Mouse (Mus musculus) layer of hippocampus, postnatal 36 days (tissue): ENCODE data around the gene Ttll5. TPM values are rescaled to one million over a fixed set of nuclear protein-coding genes. Genes with fewer than 3 reads are reported as not detected.

Experiments
- DNase-seq, 2 experiments: peaks; one replicate each; pipeline ENCODE4 v3.0.0; 2022
- total RNA-seq, 2 experiments: library from RNA; stranded (reverse); gene quantifications; 2 replicates each; pipeline ENCODE4 v1.2.3; 2021

Gene Ttll5
- total RNA-seq, 2 experiments from 2014 or later: 48.0 to 58.4 TPM

DNA sequence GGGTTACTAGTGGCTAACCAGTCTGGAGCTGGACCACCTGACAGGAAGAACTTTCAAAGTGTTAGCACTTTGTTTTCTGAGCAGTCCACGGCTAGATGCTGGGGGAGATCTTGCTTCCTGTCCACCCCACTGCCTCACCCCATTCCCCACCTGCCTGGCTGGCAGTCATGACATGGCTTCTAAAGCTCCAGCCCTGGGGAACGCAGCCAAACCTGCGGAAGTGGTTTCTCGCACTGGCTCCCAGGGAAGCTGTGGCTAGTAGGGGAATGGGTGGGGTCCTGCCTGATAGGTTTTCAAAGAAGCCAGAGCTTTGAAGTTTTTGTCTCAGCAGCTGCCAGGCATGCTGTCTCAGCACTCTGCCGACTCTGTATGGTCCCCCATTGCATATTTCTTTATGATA lies 145.1 kb downstream of the Ttll5 start:
- DNase-seq: no peak

DNA sequence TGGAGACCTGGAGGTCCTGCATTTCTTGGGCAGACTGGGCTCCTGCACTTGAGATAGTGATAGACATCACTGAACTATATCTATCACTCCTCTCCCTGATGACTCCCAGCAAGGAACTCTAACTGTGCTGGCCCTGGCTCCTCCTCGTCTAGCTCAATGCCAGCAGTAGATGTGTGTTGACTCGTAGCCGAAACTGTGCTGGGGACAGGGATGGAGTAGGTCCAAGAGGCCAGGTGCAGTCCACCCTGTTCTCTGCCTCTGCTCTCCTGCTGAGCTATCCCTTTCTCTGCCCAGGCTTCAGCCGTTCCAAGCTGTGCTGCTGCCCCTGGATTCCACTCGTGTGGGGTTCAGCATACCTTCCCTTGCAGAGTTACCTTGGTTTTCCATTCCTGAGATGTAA lies 145.7 kb downstream of the Ttll5 start:
- no peak for DNase-seq

DNA sequence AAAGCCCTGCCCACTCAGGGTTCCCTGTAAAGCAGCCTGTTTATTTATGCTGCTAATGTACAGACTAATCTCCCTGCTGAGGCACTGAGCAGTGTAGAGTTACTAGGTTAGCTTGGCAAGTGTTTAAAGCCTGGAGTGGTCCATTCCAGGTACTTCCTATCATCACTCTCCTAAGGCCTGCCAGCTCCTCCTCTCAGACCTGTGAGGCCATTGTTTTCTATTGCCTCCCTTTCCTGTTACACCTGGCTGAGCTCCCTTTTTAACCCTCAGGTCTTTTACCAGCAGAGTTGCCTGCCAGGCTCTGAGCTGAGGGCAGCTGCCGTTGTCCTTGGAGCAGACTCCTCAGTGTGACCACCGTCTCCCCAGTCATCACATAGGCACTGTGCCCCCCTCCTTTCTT lies 146.3 kb downstream of the Ttll5 start:
- no peak for DNase-seq

DNA sequence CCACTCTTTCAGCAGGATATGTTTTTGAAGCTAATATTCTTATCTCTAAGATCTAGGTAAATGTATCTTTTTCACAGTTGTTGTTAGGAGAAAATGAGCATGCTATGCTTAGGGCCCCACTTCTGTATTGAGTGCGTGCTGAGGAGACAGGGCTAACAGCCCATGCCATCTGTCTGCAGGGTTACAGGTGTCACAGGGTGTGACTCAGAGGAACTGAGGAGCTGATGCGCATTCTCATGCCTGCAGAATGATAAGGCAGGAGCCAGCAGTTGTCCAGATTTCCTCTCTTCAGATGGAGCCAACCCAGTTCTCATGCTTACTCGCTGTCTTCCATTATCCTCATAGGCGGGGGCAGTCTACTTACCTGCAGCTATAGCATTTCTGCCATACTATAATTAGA lies 147.2 kb downstream of the Ttll5 start:
- DNase-seq: no peak

DNA sequence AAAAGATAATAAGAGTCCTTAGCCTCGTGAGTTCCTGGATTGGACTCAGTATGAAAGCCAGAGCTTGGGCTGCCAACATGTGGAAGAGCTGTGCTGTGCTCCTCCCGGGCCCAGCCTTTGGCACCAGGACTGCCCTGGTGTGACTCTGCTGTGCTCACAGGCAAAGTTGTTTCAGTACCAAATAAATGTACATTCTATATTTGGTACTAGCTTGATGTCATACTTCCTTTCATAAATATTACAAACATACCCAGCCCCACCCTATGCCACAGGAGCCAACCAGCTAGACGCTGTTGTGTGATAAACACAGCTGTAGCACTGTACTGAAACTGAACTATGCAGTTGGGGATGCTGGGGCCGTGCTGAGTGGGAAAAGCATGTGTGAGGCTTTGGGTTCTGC lies 149.1 kb downstream of the Ttll5 start:
- no peak for DNase-seq

DNA sequence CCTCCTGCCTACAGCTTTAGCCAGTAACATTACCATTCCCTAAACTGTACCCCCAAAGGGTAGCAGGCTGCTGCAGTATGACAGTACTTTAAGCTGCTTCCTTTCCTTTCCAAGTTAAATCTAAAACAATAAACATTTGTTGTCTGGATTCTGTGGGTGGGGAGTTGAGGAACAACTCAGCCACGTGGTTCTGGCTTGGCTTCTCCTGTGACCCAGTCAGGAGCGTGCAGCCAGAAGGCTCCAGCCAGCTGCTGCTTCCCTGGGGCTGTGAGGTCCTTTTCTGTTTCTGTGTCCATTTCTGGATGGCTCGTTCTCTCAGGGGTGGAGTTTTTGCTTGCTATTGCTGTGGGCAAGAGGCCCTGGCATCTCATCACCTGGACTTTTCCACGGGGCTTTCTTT lies 149.6 kb downstream of the Ttll5 start:
- peak in 1 of 2 experiments; percentile 32 for DNase-seq

DNA sequence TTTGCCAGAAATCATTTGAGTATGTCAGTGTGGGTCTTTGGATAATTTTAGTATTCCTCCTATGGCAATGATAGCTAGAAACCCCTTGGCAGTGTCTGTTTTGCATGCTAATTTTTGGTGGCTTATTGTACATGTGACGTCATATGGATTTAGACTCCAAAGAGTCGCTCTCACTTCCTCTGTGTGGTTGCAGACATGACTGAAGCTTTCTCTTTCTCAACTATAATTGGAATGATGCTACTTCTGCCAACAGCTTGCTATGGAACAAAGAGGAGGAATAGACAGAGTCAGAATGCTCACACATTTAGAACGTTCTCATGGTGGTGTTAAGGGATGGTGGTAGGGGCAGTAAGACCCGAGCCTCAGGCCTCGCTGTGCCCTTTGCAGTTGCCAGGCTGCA lies 155.5 kb downstream of the Ttll5 start:
- DNase-seq: no peak

DNA sequence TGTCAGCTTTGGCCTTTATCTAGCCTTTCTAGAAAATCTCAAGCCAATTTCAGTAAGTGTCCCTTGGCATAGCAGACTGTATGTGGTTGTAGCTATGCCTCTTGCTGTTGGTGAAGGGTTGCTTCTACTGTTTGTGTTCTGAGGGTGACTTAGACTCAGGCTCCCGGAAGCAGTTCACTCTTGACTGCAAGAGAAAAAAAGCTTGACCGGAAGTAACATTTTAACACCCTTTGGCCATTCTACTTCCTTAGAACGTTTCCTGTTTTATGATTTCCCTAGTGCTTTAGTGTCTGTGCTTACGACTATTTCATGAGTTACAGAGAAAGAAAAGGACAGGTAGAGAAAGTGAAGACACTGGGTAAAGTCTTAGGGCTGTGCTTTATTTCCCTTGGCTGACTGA lies 161.1 kb downstream of the Ttll5 start:
- DNase-seq: no peak

DNA sequence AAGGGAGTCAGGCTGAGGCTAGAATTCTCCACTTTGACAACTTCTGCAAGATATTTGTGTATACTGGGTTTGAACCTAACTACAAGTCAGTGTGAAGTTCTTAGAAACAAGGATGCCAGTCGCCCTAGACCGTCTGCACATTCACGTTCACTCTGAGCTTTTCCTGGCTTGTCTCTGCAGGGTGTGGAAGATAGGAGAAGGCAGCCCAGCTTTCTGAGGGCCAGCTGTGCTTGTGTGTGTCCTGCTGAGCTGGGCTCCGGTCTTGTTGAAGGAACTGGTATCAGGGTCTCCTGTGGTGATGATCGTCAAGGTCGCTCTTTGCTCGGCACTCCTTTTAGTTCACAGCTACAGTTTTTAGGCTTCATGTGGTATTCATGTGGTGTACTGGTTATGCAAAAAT lies 161.6 kb downstream of the Ttll5 start:
- DNase-seq: no peak

DNA sequence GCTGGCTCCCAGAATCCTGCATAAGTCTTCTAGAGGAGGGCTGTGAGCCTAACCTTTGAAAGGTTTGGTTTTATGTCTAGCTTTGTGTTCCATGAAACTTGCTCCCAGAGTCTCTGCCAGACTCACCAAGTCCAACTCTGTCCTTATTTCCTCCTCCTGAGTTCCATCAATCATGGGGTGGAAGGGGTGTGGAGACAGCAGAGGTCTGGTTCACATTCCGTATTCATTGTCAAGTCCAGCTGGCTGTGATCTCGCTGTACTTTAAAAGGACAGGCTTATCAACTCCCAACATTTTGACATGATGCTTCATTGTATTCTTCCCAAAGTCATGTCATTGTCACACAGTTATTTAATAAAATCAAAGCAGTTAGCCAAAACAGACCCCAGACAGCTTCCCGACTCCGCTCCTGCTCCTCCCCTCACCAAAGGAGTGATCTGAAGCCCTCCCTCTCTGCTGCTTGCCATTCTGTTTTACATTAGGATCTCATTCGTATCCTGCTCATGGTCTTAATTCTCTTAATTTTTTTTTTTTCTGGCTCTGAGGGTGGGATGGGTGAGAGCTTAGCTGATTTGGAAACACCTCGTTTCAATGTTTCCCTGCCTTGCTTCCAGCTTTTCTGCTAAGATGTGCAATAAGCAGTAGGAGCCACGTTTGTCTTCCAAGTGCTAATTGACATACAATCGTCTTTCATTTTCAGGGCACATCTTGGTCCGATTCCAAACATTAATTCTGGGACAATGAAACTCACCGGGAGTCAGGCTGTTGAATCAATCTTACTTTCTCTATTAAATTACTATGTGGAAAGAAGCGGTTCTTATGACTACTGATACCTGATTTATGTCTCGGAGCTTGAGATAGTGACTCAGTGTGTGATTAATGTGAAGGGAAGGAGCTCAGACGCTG lies 162.3 kb downstream of the Ttll5 start:
- DNase-seq: no peak

DNA sequence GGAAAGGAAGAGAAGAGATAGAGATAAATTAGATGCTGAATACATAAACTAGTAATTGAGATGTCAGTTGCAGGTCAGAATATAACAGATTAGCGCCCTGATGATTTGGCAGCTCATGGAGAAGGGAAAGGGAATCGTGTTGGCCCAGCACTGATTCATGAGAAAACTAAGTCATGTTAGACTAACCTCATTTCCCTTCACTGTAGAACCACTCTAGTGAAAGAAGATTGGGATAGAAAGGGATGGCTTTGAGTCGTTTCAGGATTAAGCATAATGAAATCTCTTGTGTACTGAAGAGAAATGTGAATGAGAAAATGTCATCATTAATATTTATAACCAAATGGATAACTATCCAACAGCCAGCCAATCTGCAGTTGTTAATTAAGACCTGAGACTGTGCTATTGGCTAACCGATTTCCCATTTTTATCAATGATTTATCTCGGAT lies 163.0 kb downstream of the Ttll5 start:
- DNase-seq: no peak

DNA sequence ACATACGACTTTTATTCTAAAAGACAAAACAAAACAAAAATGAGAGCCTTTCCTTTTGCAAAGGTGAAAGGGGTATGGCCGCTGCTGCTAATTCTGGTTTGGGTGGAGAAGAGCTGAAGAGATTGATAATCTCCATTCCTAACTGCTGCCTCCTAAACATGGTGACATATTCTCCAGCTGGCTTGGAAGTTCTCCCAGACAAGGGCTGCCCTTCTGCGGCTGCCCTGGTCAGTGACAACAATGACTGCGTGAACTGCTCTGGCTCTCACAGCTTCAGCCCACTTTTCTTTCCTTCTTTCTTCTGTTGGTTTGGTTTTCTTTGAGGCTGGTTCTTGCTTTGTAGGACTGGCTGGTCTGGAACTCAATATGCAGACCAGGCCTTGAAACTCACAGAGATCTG lies 163.7 kb downstream of the Ttll5 start:
- no peak for DNase-seq

DNA sequence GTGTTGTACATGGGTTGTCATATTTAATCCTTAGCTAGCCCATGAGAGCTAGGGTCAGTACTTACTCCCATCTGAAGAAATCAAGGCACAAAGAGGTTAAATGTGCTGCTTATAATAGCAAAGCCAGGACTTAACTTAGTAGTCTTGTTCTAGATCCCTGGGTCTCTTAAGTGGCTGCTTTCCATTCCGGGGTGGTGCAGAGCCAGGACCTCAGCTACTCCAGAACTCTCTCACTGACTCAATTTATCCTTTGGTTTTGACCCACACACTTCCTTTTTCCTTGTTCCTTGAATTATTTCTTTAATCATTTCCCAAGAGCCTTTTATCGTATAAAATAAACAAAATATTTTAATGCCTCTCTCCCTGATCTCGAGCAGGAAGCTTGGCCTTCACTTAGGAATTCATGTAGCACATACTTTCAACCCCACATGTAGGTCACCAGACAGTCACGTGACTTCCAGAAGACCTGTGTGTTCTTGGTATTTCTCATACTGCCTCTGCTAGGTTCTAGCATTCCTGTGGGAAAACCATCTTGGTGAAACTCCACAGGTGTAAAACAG lies 164.4 kb downstream of the Ttll5 start:
- no peak for DNase-seq

DNA sequence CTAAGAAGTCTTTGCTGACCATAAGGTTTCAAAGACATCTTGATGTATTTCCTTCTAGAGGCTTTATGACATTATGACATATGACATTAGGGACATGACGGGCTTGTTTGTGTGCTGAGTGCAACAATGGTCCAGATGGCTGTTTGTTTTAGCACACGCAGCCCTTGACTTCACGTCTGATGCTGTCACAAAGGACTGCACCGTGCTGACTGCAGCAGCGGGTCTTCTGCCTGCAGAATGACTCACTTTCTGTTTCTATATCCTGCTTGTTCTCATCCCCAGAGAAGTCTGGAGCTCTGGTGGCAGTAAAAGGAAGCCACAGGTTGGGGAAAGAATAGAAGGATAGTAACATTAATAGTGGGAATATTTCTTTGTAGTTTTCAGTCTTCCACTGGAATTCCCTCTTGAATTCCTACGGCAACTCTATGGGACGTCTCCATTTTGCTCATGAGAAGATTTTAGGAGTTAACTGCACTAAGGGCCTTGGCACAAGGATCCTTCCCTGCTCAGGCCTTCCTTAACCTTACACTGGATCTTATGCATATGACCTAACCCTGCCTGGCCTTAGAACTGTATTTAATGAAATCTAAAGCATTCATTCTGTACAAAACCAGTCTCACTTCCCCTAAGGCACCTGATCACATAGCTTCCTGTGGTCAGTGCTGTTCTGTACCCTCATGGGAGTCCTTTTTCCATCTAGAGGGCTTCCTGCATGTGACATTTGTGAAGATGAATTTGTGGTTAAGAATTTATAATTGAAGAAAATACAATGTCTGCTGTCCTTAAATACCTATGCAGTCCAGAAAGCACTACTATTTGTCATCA lies 167.8 kb downstream of the Ttll5 start:
- no peak for DNase-seq

DNA sequence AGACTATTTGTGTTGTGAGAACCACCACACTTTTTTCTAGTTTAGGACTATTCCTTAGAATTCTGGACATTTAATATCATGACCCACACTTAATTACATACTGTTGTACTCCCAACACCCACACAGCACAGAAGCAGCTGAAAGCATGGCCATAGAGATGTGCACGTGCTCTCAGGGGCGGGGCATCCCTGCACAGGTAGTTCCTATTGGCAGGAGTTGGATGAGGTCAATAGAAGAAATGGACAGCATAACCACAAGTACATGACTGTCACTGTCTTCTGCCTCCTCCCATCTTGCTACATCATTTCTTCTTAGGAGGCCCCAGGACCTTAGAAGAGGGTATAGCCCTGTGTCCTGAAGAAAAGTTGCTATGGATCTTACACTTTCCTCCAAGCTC lies 168.4 kb downstream of the Ttll5 start:
- no peak for DNase-seq

DNA sequence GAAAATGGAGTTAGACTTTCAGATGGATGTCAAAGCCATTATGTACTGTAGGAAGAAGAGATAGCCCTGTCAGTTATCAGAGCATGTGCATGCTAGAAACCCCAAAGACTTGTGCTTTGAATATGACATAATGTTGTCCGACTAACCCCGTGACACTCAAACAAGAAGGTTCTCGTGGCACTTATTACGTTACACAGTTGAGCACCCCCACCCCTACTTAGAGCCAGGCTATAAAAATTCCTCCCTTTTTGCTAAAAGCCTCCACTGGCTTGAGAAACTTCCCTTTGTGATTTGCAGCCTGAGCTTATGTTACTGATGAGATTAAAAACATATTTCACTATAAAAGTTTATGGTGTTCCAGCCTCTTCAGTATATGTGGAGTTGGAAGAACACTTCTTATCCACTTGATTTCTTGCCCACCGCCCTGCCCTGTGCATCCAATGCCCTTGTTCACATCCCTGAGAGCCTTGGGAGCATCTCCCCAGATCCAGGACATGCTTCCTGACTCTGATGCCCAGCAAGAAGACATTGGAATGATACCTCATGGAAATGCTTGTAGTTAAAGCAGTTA lies 169.4 kb downstream of the Ttll5 start:
- DNase-seq: no peak

DNA sequence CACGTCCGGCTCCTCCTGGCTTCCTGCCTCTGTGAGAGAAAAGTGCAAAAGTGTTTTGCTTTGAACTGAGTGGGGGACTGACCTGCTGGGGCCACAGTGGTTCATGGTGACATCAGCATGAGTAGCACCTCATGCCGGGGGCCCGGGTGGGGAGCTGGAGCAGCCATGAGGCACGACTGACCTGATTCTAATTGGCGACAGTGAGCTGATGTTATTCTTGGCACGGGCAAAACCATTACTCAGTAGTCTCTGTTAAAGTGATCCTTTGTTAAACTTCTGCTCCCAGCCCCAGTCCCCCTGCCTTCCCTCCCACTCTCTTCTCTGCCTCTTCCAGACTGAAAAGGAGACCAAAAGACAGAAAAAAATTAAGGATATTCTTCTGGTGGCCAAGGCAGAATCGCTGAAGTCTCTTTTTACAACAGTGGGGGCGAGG lies 176.2 kb downstream of the Ttll5 start:
- no peak for DNase-seq

DNA sequence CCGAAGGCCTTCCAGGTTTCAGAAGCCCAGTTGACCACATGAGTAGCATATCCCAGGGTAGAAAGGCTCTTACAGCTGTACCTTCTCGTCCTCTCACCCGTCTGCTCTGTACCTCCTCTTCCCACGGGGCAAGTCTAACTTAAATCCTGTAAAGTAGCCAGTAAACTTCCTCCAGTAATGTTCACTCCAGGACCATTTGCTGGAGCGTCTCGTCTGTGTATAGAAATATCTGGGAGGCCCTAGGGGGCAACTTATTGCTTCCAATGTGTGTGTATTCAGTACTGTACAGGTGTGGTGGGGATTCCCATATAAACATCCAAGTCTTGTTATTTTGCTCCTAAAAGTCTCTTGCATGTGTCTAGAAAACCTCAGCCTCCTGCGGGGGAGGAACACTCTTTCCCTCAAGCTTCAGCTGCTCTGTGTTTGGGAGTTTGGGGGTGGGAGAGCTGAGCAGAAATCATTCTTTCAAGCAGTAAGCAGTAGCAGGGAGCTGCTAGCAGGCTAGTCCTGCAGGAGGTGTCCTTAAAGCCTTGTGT lies 176.7 kb downstream of the Ttll5 start:
- no peak for DNase-seq

DNA sequence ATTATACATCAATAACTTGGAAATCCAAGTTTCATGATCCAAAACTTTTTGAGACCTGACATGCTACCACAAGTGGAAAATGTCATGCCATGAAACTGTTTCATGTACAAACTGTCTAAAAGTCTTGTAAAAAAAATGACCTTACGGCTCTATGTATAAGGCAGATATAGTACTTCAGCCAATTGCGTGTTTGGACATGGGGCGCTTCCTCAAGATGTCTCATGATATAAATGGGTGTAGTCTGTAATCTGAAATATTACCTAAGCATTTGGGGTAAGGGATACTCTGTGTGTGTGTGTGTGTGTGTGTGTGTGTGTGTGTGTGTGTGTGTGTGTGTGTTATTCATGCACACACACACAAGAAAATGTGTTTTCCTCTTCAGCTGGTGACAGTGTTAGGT lies 180.2 kb downstream of the Ttll5 start:
- DNase-seq: no peak

DNA sequence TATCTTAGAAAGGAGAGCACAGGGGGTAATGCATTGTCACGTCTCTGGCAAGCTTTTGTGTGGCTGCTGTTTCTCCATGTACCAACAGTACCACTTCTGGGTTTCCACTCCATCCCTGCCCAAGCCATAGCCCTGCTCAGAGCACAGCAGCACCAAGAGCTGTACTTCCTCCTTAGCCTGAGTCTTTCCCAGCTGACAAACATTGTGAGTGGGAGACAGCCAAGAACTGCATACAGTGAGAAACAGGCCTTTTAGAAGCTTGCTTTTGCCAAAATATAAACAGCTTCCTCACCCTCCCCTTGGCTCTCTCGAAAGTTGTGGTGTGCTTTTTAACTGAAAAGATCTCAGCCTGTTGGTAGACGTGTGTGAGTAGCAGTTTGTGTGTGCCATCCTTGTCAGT lies 182.9 kb downstream of the Ttll5 start:
- no peak for DNase-seq

DNA sequence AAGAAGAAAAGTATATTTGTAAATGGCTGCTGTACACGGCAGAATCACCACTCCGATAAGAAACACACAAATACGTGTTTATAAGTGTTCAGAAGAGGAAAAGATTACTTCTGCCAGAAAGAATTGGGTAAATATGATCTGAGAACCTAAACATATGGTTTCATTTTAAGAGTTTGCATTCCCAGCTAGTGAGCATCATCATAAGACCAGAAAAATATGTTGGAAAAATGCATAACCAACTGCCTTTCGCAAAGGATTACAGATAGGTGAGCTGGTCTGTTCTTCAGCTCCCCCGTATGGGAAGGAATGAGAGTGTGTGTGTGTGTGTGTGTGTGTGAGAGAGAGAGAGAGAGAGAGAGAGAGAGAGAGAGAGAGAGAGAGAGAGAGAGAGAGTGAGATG lies 186.2 kb downstream of the Ttll5 start:
- no peak for DNase-seq

DNA sequence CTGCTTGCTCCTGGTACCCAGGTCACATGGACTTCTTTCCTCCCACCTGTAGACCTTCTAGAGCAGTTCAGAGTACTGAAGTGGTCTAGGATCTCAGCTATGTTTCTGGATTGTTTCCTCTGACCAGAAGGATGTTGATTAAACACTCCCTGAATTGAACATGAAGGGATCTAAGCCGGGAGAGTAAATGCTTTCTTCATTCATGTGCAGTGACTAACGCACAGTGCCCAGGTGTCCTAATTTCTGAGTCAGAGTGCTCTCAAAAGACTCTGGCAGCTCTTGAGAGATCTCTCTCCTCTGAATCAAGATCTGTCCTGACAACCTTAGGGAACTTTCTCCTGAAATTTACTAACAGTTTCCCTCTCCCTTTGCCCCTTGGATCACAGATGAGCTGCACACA lies 187.7 kb downstream of the Ttll5 start:
- no peak for DNase-seq

DNA sequence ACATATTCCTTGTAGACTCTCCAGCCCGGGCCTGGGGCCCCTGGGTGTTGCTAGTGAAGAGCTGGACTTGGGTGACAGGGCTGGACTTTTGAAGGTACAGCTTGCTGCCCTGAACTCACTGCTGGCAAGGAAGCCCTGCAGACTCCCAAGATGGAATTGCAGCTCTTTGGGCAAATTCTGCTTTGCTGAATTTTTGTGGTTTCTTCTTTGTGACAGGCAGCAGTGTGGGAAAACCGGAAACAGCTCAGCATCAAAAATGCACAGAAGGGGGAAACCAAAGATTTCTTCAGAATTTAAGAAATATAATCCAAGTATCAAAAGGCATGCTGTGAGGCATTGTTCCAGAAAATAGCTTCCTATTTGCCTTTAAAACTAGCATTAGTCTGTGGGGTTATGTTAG lies 189.7 kb downstream of the Ttll5 start:
- no peak for DNase-seq
